Mouse (Mus musculus): ENCODE data around the gene Cdkn2b. TPM values are rescaled to one million over a fixed set of nuclear protein-coding genes. Genes with fewer than 3 reads are reported as not detected.

Cdkn2b gene
- polyA plus RNA-seq, 1 experiment from 2014 or later: 1.5 TPM

- ATAC-seq (ENCODE audit: low FRiP score): no peak
- Histone ChIP-seq H3K9me3 (replicated peaks) (no peaks in the 10 kb centered on the region), H3K9ac (no peak overlapping the region), H3K4me2 (replicated peaks) (no peak overlapping the region), H3K27ac (no peak overlapping the region), H3K4me1 (0 out of 2 replicates have a peak, but pooled peaks cover 6% of the 10 kb centered on the region), H3K27me3 (peaks cover 86% of the 10 kb centered on the region), H3K36me3 (no peaks in the 10 kb centered on the region), H3K4me3 (no peak overlapping the region)
- 33% methylated on average over 7 of the region's 7 CpGs for WGBS
Measured at GRCm38 (mm10) chr4:89285688-89286087, 25.2 kb downstream of the Cdkn2b start.

GRCm38 (mm10) chr4:89282661-89283060, 28.2 kb downstream of the Cdkn2b start:
- no peak overlapping the region for H3K27ac ChIP-seq
- H3K4me2 ChIP-seq (replicated peaks): no peak overlapping the region
- no peaks in the 10 kb centered on the region for H3K36me3 ChIP-seq
- H3K4me3 ChIP-seq: no peak overlapping the region
- no peak for ATAC-seq (ENCODE audit: low FRiP score)
- H3K9ac ChIP-seq: no peak overlapping the region
- WGBS: 1% methylated on average over 12 of the region's 12 CpGs
- H3K9me3 ChIP-seq (replicated peaks): no peaks in the 10 kb centered on the region
- 0 out of 2 replicates have a peak, but pooled peaks cover 6% of the 10 kb centered on the region for H3K4me1 ChIP-seq
- peaks cover 86% of the 10 kb centered on the region for H3K27me3 ChIP-seq

- H3K36me3 ChIP-seq: no peaks in the 10 kb centered on the region
- under 1% methylated on average over 25 of the region's 25 CpGs for WGBS
- H3K9ac ChIP-seq: no peak overlapping the region
- H3K4me2 ChIP-seq (replicated peaks): no peak overlapping the region
- H3K27ac ChIP-seq: no peak overlapping the region
- no peaks in the 10 kb centered on the region for H3K9me3 ChIP-seq (replicated peaks)
- peak; percentile 83 for ATAC-seq (ENCODE audit: low FRiP score)
- 0 out of 2 replicates have a peak, but pooled peaks cover 6% of the 10 kb centered on the region for H3K4me1 ChIP-seq
- H3K4me3 ChIP-seq: no peak overlapping the region
- peaks cover 87% of the 10 kb centered on the region for H3K27me3 ChIP-seq
Measured at GRCm38 (mm10) chr4:89282036-89282566, 28.7 kb downstream of the Cdkn2b start.

GRCm38 (mm10) chr4:89281236-89281635, 29.6 kb downstream of the Cdkn2b start:
- WGBS: 2% methylated on average over 7 of the region's 7 CpGs
- H3K4me2 ChIP-seq (replicated peaks): no peak overlapping the region
- H3K36me3 ChIP-seq: no peaks in the 10 kb centered on the region

GRCm38 (mm10) chr4:89279641-89280040, 31.2 kb downstream of the Cdkn2b start:
- H3K36me3 ChIP-seq: no peaks in the 10 kb centered on the region
- no peak overlapping the region for H3K9ac ChIP-seq
- H3K4me2 ChIP-seq (replicated peaks): no peak overlapping the region
- 0% methylated on average over 2 of the region's 2 CpGs for whole genome bisulfite sequencing
- H3K27me3 ChIP-seq: peaks cover 94% of the 10 kb centered on the region
- no peak overlapping the region for H3K4me3 ChIP-seq
- no peaks in the 10 kb centered on the region for H3K9me3 ChIP-seq (replicated peaks)
- 0 out of 2 replicates have a peak, but pooled peaks cover 6% of the 10 kb centered on the region for H3K4me1 ChIP-seq
- no peak for ATAC-seq (ENCODE audit: low FRiP score)
- no peak overlapping the region for H3K27ac ChIP-seq

More at GRCm38 (mm10) chr4:89281236-89281635, 29.6 kb downstream of the Cdkn2b start:
- no peak overlapping the region for H3K4me3 ChIP-seq
- no peak for ATAC-seq (ENCODE audit: low FRiP score)
- H3K27ac ChIP-seq: no peak overlapping the region
- H3K9me3 ChIP-seq (replicated peaks): no peaks in the 10 kb centered on the region
- H3K27me3 ChIP-seq: peaks cover 91% of the 10 kb centered on the region
- H3K9ac ChIP-seq: no peak overlapping the region
- H3K4me1 ChIP-seq: 0 out of 2 replicates have a peak, but pooled peaks cover 6% of the 10 kb centered on the region

GRCm38 (mm10) chr4:89277381-89277940, 33.4 kb downstream of the Cdkn2b start:
- 10% methylated on average over 5 of the region's 5 CpGs for WGBS
- no peaks in the 10 kb centered on the region for H3K9me3 ChIP-seq (replicated peaks)
- ATAC-seq (ENCODE audit: low FRiP score): no peak

GRCm38 (mm10) chr4:89276669-89277219, 34.1 kb downstream of the Cdkn2b start:
- Histone ChIP-seq H3K4me2 (replicated peaks) (no peak overlapping the region), H3K36me3 (no peaks in the 10 kb centered on the region), H3K4me1 (no peaks in the 10 kb centered on the region), H3K27ac (no peak overlapping the region), H3K9ac (no peak overlapping the region), H3K4me3 (no peak overlapping the region), H3K9me3 (replicated peaks) (no peaks in the 10 kb centered on the region), H3K27me3 (peaks cover 96% of the 10 kb centered on the region)
- WGBS: 0% methylated on average over 37 of the region's 37 CpGs
- no peak for ATAC-seq (ENCODE audit: low FRiP score)

More at GRCm38 (mm10) chr4:89277381-89277940, 33.4 kb downstream of the Cdkn2b start:
- Histone ChIP-seq H3K27me3 (peaks cover 96% of the 10 kb centered on the region), H3K4me3 (no peak overlapping the region), H3K4me1 (0 out of 2 replicates have a peak, but pooled peaks cover 6% of the 10 kb centered on the region), H3K9ac (no peak overlapping the region), H3K27ac (no peak overlapping the region), H3K36me3 (no peaks in the 10 kb centered on the region), H3K4me2 (replicated peaks) (no peak overlapping the region)

- H3K4me3 ChIP-seq: no peak overlapping the region
- no peak overlapping the region for H3K9ac ChIP-seq
- no peaks in the 10 kb centered on the region for H3K9me3 ChIP-seq (replicated peaks)
- peaks cover 94% of the 10 kb centered on the region for H3K27me3 ChIP-seq
- no peaks in the 10 kb centered on the region for H3K4me1 ChIP-seq
- H3K36me3 ChIP-seq: no peaks in the 10 kb centered on the region
- no peak for ATAC-seq (ENCODE audit: low FRiP score)
- WGBS: 1% methylated on average over 25 of the region's 25 CpGs
- H3K4me2 ChIP-seq (replicated peaks): no peak overlapping the region
- H3K27ac ChIP-seq: no peak overlapping the region
Measured at GRCm38 (mm10) chr4:89275811-89276584, 34.8 kb downstream of the Cdkn2b start.

- H3K9me3 ChIP-seq (replicated peaks): no peaks in the 10 kb centered on the region
- no peak overlapping the region for H3K4me3 ChIP-seq
- no peak overlapping the region for H3K9ac ChIP-seq
- H3K4me2 ChIP-seq (replicated peaks): no peak overlapping the region
- H3K4me1 ChIP-seq: no peaks in the 10 kb centered on the region
- peaks cover 95% of the 10 kb centered on the region for H3K27me3 ChIP-seq
- ATAC-seq (ENCODE audit: low FRiP score): 0 out of 2 replicates have a peak, but pooled peaks have one; percentile 14
- 1% methylated on average over 24 of the region's 24 CpGs for WGBS
- no peak overlapping the region for H3K27ac ChIP-seq
- H3K36me3 ChIP-seq: no peaks in the 10 kb centered on the region
Measured at GRCm38 (mm10) chr4:89274829-89275548, 35.9 kb downstream of the Cdkn2b start.

GRCm38 (mm10) chr4:89274006-89274405, 36.8 kb downstream of the Cdkn2b start:
- no peaks in the 10 kb centered on the region for H3K4me1 ChIP-seq
- no peaks in the 10 kb centered on the region for H3K9me3 ChIP-seq (replicated peaks)
- WGBS: 1% methylated on average over 14 of the region's 14 CpGs
- H3K4me2 ChIP-seq (replicated peaks): no peak overlapping the region
- H3K4me3 ChIP-seq: no peak overlapping the region
- no peaks in the 10 kb centered on the region for H3K36me3 ChIP-seq
- ATAC-seq (ENCODE audit: low FRiP score): no peak
- H3K27me3 ChIP-seq: peaks cover 90% of the 10 kb centered on the region
- H3K27ac ChIP-seq: no peak overlapping the region
- no peak overlapping the region for H3K9ac ChIP-seq

GRCm38 (mm10) chr4:89273585-89273984, 37.3 kb downstream of the Cdkn2b start:
- under 1% methylated on average over 9 of the region's 9 CpGs for WGBS

More at GRCm38 (mm10) chr4:89273585-89273984, 37.3 kb downstream of the Cdkn2b start:
- Histone ChIP-seq H3K36me3 (no peaks in the 10 kb centered on the region), H3K9me3 (replicated peaks) (no peaks in the 10 kb centered on the region), H3K4me2 (replicated peaks) (no peak overlapping the region), H3K27ac (no peak overlapping the region), H3K27me3 (peaks cover 86% of the 10 kb centered on the region), H3K4me1 (no peaks in the 10 kb centered on the region), H3K9ac (no peak overlapping the region), H3K4me3 (no peak overlapping the region; the same call in 1 of the 2 replicates)
- ATAC-seq (ENCODE audit: low FRiP score): no peak

Data from hindbrain, embryonic 12.5 days (tissue).